Mouse (Mus musculus) CH12.LX (cell line): ENCODE results near the gene Rbm33.

Experiments used
- CTCF ChIP-seq, 2 experiments: IDR thresholded peaks in 1 of 2; conservative IDR thresholded peaks in 1 of 2; 2 replicates each; pipeline ENCODE4 v1.5.1; 2011 to 2012; ENCODE audit warnings: low read depth in 2 of 2, low read length in 2 of 2, improper control_type of control experiment in 1 of 2, inconsistent platforms in 1 of 2, mild to moderate bottlenecking in 1 of 2, moderate library complexity in 1 of 2
- EP300 ChIP-seq: IDR thresholded peaks from 2 replicates; pipeline ENCODE4 v1.6.1; 2011; ENCODE audit warnings: low read length, improper control_type of control experiment
- HCFC1 ChIP-seq: IDR thresholded peaks from 2 replicates; pipeline ENCODE4 v1.6.1; 2012; ENCODE audit warnings: low read depth, mild to moderate bottlenecking, inconsistent platforms, low read length, improper control_type of control experiment
- MEF2A ChIP-seq: IDR thresholded peaks from 2 replicates; pipeline ENCODE4 v1.6.1; 2014; ENCODE audit warnings: low read depth, mild to moderate bottlenecking, inconsistent platforms, low read length, improper control_type of control experiment, borderline replicate concordance
- POLR2A ChIP-seq: IDR thresholded peaks from 2 replicates; pipeline ENCODE4 v1.6.1; 2011; ENCODE audit warnings: low read depth, mild to moderate bottlenecking, improper control_type of control experiment, low read length
- SMC3 ChIP-seq: IDR thresholded peaks from 2 replicates; pipeline ENCODE4 v1.6.1; 2011; ENCODE audit warnings: low read depth, low read length, improper control_type of control experiment
- ZMIZ1 ChIP-seq: IDR thresholded peaks from 2 replicates; pipeline ENCODE4 v1.6.1; 2012; ENCODE audit warnings: low read depth, mild to moderate bottlenecking, inconsistent platforms, low read length, improper control_type of control experiment

DNA sequence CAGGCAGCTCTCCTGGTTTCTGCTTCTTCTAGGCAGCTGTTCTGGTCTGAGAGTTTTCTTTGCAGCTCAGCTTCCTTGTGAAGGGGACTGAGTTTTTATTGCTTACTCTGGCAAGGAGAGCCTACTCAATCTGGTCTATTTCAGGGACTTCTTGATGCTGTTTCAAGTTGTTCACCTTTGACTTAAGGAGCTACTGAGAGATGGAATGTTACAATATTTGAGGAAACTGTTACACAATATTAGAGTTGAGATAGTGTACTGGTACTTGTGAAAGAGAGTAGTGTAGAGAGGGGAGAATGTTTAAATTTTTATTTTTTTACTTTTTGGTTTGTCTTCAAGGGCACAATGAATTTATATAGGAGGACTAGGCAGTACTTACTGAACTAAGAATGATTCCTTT, 53.9 kb downstream of the Rbm33 start:
- TF ChIP-seq ZMIZ1 (no peak), EP300 (no peak), CTCF (conservative IDR thresholded peaks at IDR 0.05 in 1 of 2, IDR thresholded peaks at IDR 0.05 in 1 of 2; ENCODE audit: low read depth in 2 of 2, low read length in 2 of 2) (no peak), MEF2A (no peak), HCFC1 (no peak), POLR2A (no peak), SMC3 (no peak)
